ENCODE assay signal across 27 mouse cellular contexts in genomic region chr13:82483265-82483929, GRCm38 (mm10).
DNase-seq lines count a peak whose midpoint lies in the region; ATAC-seq and TF ChIP-seq lines count a peak whose summit lies in the region.
"Had no signal": no experiment of that assay in that cellular context is flagged by ENCODE, and none has a peak within 500 bp of the region (broad histone marks: within the 10 kb centered on the region; RNA-seq: fewer than 3 reads in every experiment).

No protein-coding gene starts in this region.

- no peaks in the 10 kb centered on the region for H3K27me3 ChIP-seq in cerebellum, adult 2 months (ENCODE audit: control insufficient read depth, insufficient read depth, low read length)
- H3K27me3 ChIP-seq: embryonic facial prominence, embryonic 12.5 days; heart, embryonic 13.5 days; hindbrain, embryonic 12.5 days; kidney, embryonic 15.5 days; neural tube, embryonic 13.5 days had no signal

- 16% methylated on average over 7 of the region's 7 CpGs for WGBS in cerebellum, adult 2 months

- DNase-seq in cerebellum, postnatal 14 days, result peak; percentile 9 to 24
- no peak for DNase-seq in cerebellum, adult 2 months
- DNase-seq in frontal cortex, postnatal 36 days (ENCODE audit: low spot score in 2 of 2), result peak; percentile 9 to 41
- DNase-seq in frontal cortex, postnatal 14 days (ENCODE audit: low spot score in 2 of 2), result no peak
- peak; percentile 5 to 11 for DNase-seq in right cerebral cortex, adult 2 months (ENCODE audit: low spot score in 2 of 2)
- DNase-seq in right cerebral cortex, postnatal 14 days, result no peak
- DNase-seq in layer of hippocampus, postnatal 14 days (ENCODE audit: low spot score in 2 of 2), result no peak
- DNase-seq: adrenal gland, postnatal 10 days; gastrocnemius, postnatal 36 days; heart, adult 2 months; heart, postnatal 14 days; kidney, postnatal 36 days; liver, postnatal 0 days; thymus, postnatal 25 days had no signal

- no peak for TF ChIP-seq POLR2A in cerebellum, adult 2 months (IDR thresholded peaks at IDR 0.05; ENCODE audit: borderline replicate concordance, insufficient read depth, low read length)

- TF ChIP-seq CTCF in cerebellum, adult 2 months (IDR thresholded peaks at IDR 0.05; ENCODE audit: borderline replicate concordance, insufficient read depth, low read depth, low read length), result no peak

- H3K4me3 ChIP-seq in cerebellum, adult 2 months (replicated peaks; ENCODE audit: insufficient read depth, low read depth, low read length), result no peak overlapping the region
- H3K4me3 ChIP-seq: embryonic facial prominence, embryonic 12.5 days; erythroblast, embryonic 14.5 days; heart, adult 2 months; heart, embryonic 13.5 days; hindbrain, embryonic 12.5 days; kidney, embryonic 15.5 days; midbrain, embryonic 10.5 days; myocyte; neural tube, embryonic 13.5 days had no signal

- no peaks in the 10 kb centered on the region for H3K4me1 ChIP-seq in cerebellum, adult 2 months (ENCODE audit: control insufficient read depth, insufficient read depth, low read length)
- H3K4me1 ChIP-seq: embryonic facial prominence, embryonic 12.5 days; heart, embryonic 13.5 days; hindbrain, embryonic 12.5 days; kidney, embryonic 15.5 days; midbrain, embryonic 10.5 days; neural tube, embryonic 13.5 days had no signal

- no peak overlapping the region for H3K27ac ChIP-seq in cerebellum, adult 2 months (ENCODE audit: insufficient read depth, low read length)
- H3K27ac ChIP-seq: embryonic facial prominence, embryonic 12.5 days; heart, adult 2 months; heart, embryonic 13.5 days; hindbrain, embryonic 12.5 days; kidney, embryonic 15.5 days; macrophage; midbrain, embryonic 10.5 days; neural tube, embryonic 13.5 days had no signal

- ATAC-seq in erythroblast, adult 5-6 weeks (replicated peaks; ENCODE audit: low FRiP score, poor library complexity, severe bottlenecking), result no peak
- ATAC-seq: intestine, postnatal 0 days; liver, postnatal 0 days; lung, postnatal 0 days; midbrain, embryonic 16.5 days had no signal

Comparison
In these comparisons a context has a peak if more than half of its experiments do, and no peak if none do; other contexts are left out.
1. DNase-seq: peak in cerebellum, postnatal 14 days (2 of 2), frontal cortex, postnatal 36 days (2 of 2) and right cerebral cortex, adult 2 months (2 of 2); none in cerebellum, adult 2 months (0 of 2), frontal cortex, postnatal 14 days (0 of 2), right cerebral cortex, postnatal 14 days (single experiment) and layer of hippocampus, postnatal 14 days (0 of 2).